Mouse (Mus musculus) megakaryocyte-erythroid progenitor cell, adult 5-6 weeks (primary cell): ENCODE measurements around the gene H2-T22. TPM values are rescaled to one million over a fixed set of nuclear protein-coding genes. Genes with fewer than 3 reads are reported as not detected.
A peak's percentile ranks its signal among the peaks of the same experiment; 100 is the strongest.
"Not testable (repeated sequence)": the region's sequence is repeated elsewhere in the genome, so short reads cannot be mapped to it uniquely, and the experiment has no call there.

Source experiments
- ATAC-seq: replicated peaks from 2 replicates; pipeline ENCODE4 v1.8.0; 2016; ENCODE audit warnings: mild to moderate bottlenecking, inconsistent platforms; ENCODE audit not compliant: severe bottlenecking, poor library complexity, low FRiP score, low TSS enrichment
- total RNA-seq, 2 experiments: library from RNA; stranded (forward) in 1 of 2; stranded (reverse) in 1 of 2; fragments of 200-1000, 215-1000 nt in 1 of 2; fragments of >200 nt in 1 of 2; fragmentation: Nextera tagmentation in 1 of 2; gene quantifications; 2 replicates each; pipeline ENCODE4 v1.2.3; 2014 to 2017

The H2-T22 gene
- total RNA-seq, 2 experiments from 2014 or later: 25.6 to 31.5 TPM

- ATAC-seq: not testable (repeated sequence)
Measured at GRCm38 (mm10) chr17:36030703-36031582, 11.6 kb downstream of the H2-T22 start.

GRCm38 (mm10) chr17:36030046-36030702 is 12.4 kb downstream of the H2-T22 start:
- ATAC-seq: peak; percentile 80

GRCm38 (mm10) chr17:36028879-36029619 is 13.5 kb downstream of the H2-T22 start:
- no peak for ATAC-seq

- ATAC-seq: no peak
Measured at GRCm38 (mm10) chr17:36027663-36028062, 14.9 kb downstream of the H2-T22 start.

- no peak for ATAC-seq
Measured at GRCm38 (mm10) chr17:36025901-36026300, 16.6 kb downstream of the H2-T22 start.

GRCm38 (mm10) chr17:36025197-36025596 is 17.4 kb downstream of the H2-T22 start:
- ATAC-seq: no peak

- ATAC-seq: peak; percentile 38; the same call in 1 of the 2 replicates
Measured at GRCm38 (mm10) chr17:36023710-36024654, 18.6 kb downstream of the H2-T22 start.

GRCm38 (mm10) chr17:36022922-36023321 is 19.6 kb downstream of the H2-T22 start:
- no peak for ATAC-seq

- no peak for ATAC-seq
Measured at GRCm38 (mm10) chr17:36022098-36022497, 20.4 kb downstream of the H2-T22 start.

GRCm38 (mm10) chr17:36021309-36021708 is 21.2 kb downstream of the H2-T22 start:
- no peak for ATAC-seq

- peak; percentile 78 for ATAC-seq
Measured at GRCm38 (mm10) chr17:36020191-36021073, 22.1 kb downstream of the H2-T22 start, which contains the start of gene H2-T24. H2-T24 (minus strand) TSS chr17:36020560.

GRCm38 (mm10) chr17:36019519-36019918 is 23.0 kb downstream of the H2-T22 start:
- no peak for ATAC-seq

GRCm38 (mm10) chr17:36018979-36019378 is 23.6 kb downstream of the H2-T22 start:
- ATAC-seq: no peak

- no peak for ATAC-seq
Measured at GRCm38 (mm10) chr17:36017046-36017445, 25.5 kb downstream of the H2-T22 start.

- no peak for ATAC-seq
Measured at GRCm38 (mm10) chr17:36014977-36015376, 27.6 kb downstream of the H2-T22 start.

GRCm38 (mm10) chr17:36004409-36004808 is 38.1 kb downstream of the H2-T22 start:
- ATAC-seq: not testable (repeated sequence)

GRCm38 (mm10) chr17:36003331-36003730 is 39.2 kb downstream of the H2-T22 start:
- no peak for ATAC-seq

GRCm38 (mm10) chr17:36001966-36002365 is 40.6 kb downstream of the H2-T22 start:
- ATAC-seq: peak; percentile 77
